Mouse (Mus musculus) liver, embryonic 14.5 days (tissue): ENCODE results near the gene Pygl. TPM values are rescaled to one million over a fixed set of nuclear protein-coding genes. Genes with fewer than 3 reads are reported as not detected.
"Not testable (repeated sequence)": the region's sequence is repeated elsewhere in the genome, so short reads cannot be mapped to it uniquely, and the experiment has no call there.

Source experiments
- ATAC-seq: fragments of 200-750 bp; cut with Nextera tagmentation; 2 replicates; pipeline ENCODE4 v1.8.0; 2017; ENCODE audit warnings: moderate number of reproducible peaks, mild to moderate bottlenecking, moderate library complexity; ENCODE audit not compliant: insufficient read depth
- DNase-seq, 3 experiments: peaks; one replicate each; pipeline ENCODE4 v3.0.0-alpha.2; 2012 to 2013; ENCODE audit warnings: low read depth in 3 of 3, low spot score in 3 of 3
- H3K27ac ChIP-seq: fragments of 300-500 bp; sonication (generic); 2 replicates; pipeline ENCODE4 v1.5.1; 2014; ENCODE audit warnings: moderate library complexity, mild to moderate bottlenecking, control low read depth, inconsistent platforms
- H3K27me3 ChIP-seq: fragments of 300-500 bp; sonication (generic); 2 replicates; pipeline ENCODE4 v1.6.1; 2014; ENCODE audit warnings: mild to moderate bottlenecking, low read length, moderate library complexity; ENCODE audit not compliant: control insufficient read depth, insufficient read depth
- H3K36me3 ChIP-seq: fragments of 300-500 bp; sonication (generic); replicated peaks from 2 replicates; pipeline ENCODE4 v1.6.1; 2014; ENCODE audit warnings: low read depth; ENCODE audit not compliant: control insufficient read depth, insufficient read depth
- H3K4me1 ChIP-seq, 2 experiments: fragments of 200-500 bp in 1 of 2; fragments of 300-500 bp in 1 of 2; sonication (generic) in 1 of 2; replicated peaks; 2 replicates each; pipeline ENCODE4 v1.6.1; 2012 to 2014; ENCODE audit warnings: antibody characterized with exemption in 1 of 2, inconsistent platforms in 1 of 2, low read length in 1 of 2; ENCODE audit not compliant: control insufficient read depth in 2 of 2, insufficient read depth in 2 of 2
- H3K4me2 ChIP-seq: fragments of 300-500 bp; sonication (generic); 2 replicates; pipeline ENCODE4 v1.6.1; 2014; ENCODE audit warnings: low read depth, mild to moderate bottlenecking, control low read depth, moderate library complexity
- H3K4me3 ChIP-seq, 2 experiments: fragments of 200-500 bp in 1 of 2; fragments of 300-500 bp in 1 of 2; sonication (generic) in 1 of 2; 2 replicates each; pipeline ENCODE4 v1.5.1; 2012 to 2014; ENCODE audit warnings: low read depth in 2 of 2, low read length in 2 of 2, mild to moderate bottlenecking in 2 of 2, control low read depth in 1 of 2, inconsistent platforms in 1 of 2, moderate library complexity in 1 of 2; ENCODE audit not compliant: insufficient read depth in 1 of 2
- H3K9ac ChIP-seq: fragments of 300-500 bp; sonication (generic); replicated peaks from 2 replicates; pipeline ENCODE4 v1.6.1; 2014; ENCODE audit warnings: mild to moderate bottlenecking, control low read depth, moderate library complexity
- H3K9me3 ChIP-seq: fragments of 300-500 bp; sonication (generic); 2 replicates; pipeline ENCODE4 v1.6.1; 2016; ENCODE audit warnings: low read length, mixed read lengths; ENCODE audit not compliant: control insufficient read depth
- CTCF ChIP-seq: IDR thresholded peaks from 2 replicates; pipeline ENCODE4 v1.5.1; 2016; ENCODE audit warnings: antibody characterized with exemption, low read depth, control low read depth
- EP300 ChIP-seq: IDR thresholded peaks from 2 replicates; pipeline ENCODE4 v1.6.1; 2016; ENCODE audit warnings: antibody characterized with exemption, low read depth
- WGBS: fragments of 180-500 bp; shearing (Covaris S2); extraction: QIAGEN DNeasy Blood & Tissue Kit; methylation state at CpG from one replicate; pipeline ENCODE4 v1.1.7; 2014; ENCODE audit not compliant: insufficient replicate concordance; 5-methylcytosine and 5-hydroxymethylcytosine counted together
- polyA plus RNA-seq, 2 experiments: library from polyadenylated mRNA; depleted of rRNA in 1 of 2; stranded (reverse) in 1 of 2; unstranded in 1 of 2; fragments of >200 nt; fragmentation: Nextera tagmentation in 1 of 2; extraction: Ambion mirVana in 1 of 2; gene quantifications; 2 replicates each; pipeline versions ENCODE4 v1.2.1 to v1.2.3; 2012 to 2014

Pygl gene
- polyA plus RNA-seq, 2 experiments, result 29.5 to 47.9 TPM

DNA sequence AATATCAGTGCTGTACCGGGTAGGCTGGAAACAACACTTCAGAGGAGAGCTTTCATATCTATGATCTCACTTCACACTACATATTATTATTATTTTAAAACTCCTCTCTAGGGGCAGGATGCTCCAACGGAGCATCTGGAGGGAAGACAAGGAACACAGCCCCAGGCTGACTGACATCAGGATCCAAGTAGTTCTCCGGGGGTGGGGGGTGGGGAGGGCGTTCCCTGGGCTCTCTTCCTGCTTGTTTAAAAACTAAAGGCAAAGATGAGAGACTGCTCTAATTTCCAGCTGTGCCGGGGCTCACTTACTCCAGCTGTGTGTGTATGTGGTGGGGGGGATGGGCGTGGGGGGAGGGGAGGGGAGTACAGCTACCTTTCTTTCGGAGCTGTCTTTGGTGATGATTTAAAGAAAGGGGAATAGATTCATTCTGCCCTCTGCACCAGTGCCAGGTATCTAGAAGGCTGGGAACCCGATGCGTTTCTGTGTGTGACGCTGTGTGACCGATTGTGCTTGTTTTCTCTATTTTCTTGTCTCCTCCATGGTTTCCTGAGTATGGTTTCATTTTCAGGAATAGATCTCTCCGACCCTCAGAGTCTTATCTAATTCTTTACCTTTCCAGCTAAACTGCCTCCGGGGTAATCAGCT is 83.2 kb downstream of the Pygl start:
- ATAC-seq (no peak), DNase-seq (no peak)
- no peak for TF ChIP-seq CTCF
- no peak for TF ChIP-seq EP300
- Histone ChIP-seq H3K36me3 (no peaks in the 10 kb centered on the region), H3K27me3 (no peaks in the 10 kb centered on the region), H3K9ac (0 out of 2 replicates have a peak overlapping the region, but pooled peaks have one; percentile 9), H3K27ac (no peak overlapping the region), H3K9me3 (no peaks in the 10 kb centered on the region), H3K4me3 (peak overlapping the region; percentile 18 to 44), H3K4me2 (peak overlapping the region; percentile 50), H3K4me1 (0 out of 4 replicates have a peak, but pooled peaks cover 0 to 4% of the 10 kb centered on the region in 2 experiments)
- WGBS, result 7% methylated on average over 13 of the region's 13 CpGs

DNA sequence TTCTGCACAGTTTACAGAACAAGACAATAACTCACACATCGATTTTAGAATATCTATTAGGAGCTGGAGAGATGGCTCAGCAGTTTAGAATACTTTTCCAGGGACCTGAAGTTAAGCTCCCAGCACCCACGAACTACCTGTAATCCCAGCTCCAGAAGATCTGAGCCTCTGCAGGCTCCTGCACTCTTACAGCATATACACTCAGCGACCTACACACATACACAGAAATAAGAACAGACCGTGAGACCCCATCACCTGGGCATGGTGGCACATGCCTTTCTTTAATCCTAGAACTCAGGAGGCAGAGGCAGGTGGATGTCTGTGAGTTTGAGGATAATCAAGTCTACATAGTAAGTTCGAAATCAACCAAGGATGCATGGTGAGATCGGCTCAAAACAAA is 85.7 kb downstream of the Pygl start:
- H3K36me3 ChIP-seq, result no peaks in the 10 kb centered on the region
- H3K4me2 ChIP-seq, result no peak overlapping the region
- WGBS, result 67% methylated on average over 6 of the region's 6 CpGs
- no peak for ATAC-seq
- H3K4me3 ChIP-seq, result no peak overlapping the region
- H3K9me3 ChIP-seq, result no peaks in the 10 kb centered on the region
- no peak for DNase-seq
- H3K4me1 ChIP-seq, result 0 out of 4 replicates have a peak, but pooled peaks cover 0 to 4% of the 10 kb centered on the region in 2 experiments
- H3K27me3 ChIP-seq, result no peaks in the 10 kb centered on the region
- no peak overlapping the region for H3K27ac ChIP-seq
- TF ChIP-seq EP300 (no peak), CTCF (no peak)
- no peak overlapping the region for H3K9ac ChIP-seq

DNA sequence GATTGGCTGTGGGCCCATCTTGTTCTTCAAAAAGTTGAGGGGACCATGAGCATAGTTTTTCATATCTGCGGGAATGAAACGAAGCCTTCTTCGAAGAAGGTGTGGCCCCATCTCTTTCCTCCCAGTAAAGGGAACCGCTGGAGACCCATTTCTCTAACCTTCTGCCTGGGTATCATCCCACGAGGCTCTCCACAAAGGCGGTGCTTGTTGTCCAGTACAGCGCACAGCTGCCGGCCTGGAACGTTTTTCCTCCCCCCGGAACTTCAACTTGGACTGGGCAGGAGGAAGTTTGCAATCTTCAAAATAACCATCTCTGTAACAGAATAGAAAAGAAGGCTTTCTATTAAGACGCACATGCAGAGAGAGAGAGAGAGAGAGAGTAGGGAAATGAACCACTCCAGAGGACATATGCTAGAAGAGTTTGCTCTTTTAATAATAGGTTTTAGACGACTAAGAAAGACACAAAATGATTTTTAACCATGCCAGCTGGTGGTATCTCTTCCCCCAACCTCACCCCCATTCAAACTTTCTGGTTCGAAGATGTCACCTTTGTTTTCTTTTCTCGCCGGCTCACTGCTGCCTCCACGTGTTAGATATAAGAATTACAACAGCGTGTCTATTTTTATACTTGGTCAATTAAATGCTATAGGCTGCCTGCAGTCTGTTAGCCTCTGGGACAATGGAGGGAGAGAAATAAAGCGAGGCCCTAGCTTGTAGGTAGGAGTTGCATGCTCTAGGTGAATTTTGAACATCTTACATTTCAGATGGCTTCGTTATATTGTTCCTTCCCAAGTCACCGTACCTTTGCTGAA is 86.4 kb downstream of the Pygl start:
- H3K4me1 ChIP-seq, result 0 out of 4 replicates have a peak, but pooled peaks cover 0 to 4% of the 10 kb centered on the region in 2 experiments
- H3K4me2 ChIP-seq, result peak overlapping the region; percentile 20; the same call in 1 of the 2 replicates
- no peaks in the 10 kb centered on the region for H3K27me3 ChIP-seq
- ATAC-seq, result no peak
- TF ChIP-seq CTCF (peak; percentile 72), EP300 (no peak)
- peak in 2 of 3 experiments; percentile 31 to 39 for DNase-seq
- H3K9ac ChIP-seq, result no peak overlapping the region
- H3K9me3 ChIP-seq, result no peaks in the 10 kb centered on the region
- 42% methylated on average over 20 of the region's 20 CpGs for WGBS
- no peaks in the 10 kb centered on the region for H3K36me3 ChIP-seq
- no peak overlapping the region for H3K4me3 ChIP-seq
- H3K27ac ChIP-seq, result no peak overlapping the region

DNA sequence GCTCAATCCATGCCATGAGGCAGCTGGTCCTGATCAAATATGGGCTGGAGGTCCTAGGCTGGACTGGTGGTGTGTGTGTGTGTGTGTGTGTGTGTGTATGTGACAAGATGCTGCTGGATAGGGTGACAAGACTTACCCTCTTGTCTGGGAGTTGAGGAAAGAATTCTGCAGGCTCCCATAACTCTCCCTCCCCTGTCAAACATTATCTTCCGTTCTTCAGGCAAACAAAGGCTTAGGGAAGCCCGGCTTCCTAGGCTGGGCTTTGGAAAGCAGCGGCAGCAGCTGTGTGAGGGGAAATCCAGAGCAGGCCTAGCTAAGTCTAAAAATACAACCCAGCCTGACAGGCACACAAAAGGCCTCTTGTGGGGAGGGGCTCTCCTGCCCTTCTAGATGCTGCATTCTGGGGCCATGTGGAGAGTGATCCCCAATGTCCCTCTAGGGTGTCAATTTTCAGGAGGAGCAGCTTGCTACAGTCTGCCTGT is 87.1 kb downstream of the Pygl start:
- WGBS, result 39% methylated on average over 3 of the region's 3 CpGs
- H3K4me3 ChIP-seq, H3K9me3 ChIP-seq, H3K4me1 ChIP-seq, H3K9ac ChIP-seq, H3K4me2 ChIP-seq, H3K27ac ChIP-seq, H3K36me3 ChIP-seq, DNase-seq, ATAC-seq, H3K27me3 ChIP-seq: not testable (repeated sequence)

DNA sequence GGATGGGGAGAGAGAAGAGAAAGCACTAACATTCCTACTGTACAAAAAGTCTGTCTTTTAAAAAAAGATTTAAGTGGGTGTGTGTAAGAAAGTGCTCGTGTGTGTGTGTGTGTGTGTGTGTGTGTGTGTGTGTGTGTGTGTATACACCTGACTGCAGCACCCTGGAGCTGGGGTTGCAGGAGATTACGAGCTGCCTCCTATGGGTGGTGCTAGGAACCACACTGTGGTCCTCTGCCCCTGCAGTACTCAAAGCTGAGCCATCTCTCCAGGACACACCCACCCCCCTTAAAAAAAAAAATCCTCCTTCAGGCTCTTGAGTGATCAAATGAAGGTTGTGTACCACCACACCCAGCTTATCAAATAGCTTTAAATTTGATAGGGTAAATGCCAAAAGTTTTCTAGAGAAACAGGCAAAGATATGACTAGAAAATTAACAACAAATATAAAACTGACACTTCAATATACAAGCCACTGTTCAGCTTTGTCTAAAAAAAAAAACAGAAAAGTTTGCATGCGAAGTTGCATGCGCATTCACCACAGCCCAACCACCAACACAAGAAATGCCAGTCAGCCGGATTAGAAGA is 90.2 kb downstream of the Pygl start:
- DNase-seq, result no peak
- Histone ChIP-seq H3K4me2 (no peak overlapping the region), H3K36me3 (no peaks in the 10 kb centered on the region), H3K27me3 (no peaks in the 10 kb centered on the region), H3K9ac (no peak overlapping the region), H3K4me1 (no peaks in the 10 kb centered on the region), H3K27ac (no peak overlapping the region), H3K4me3 (no peak overlapping the region), H3K9me3 (no peaks in the 10 kb centered on the region)
- WGBS, result 67% methylated on average over 5 of the region's 5 CpGs
- no peak for TF ChIP-seq EP300
- 0 out of 2 replicates have a peak, but pooled peaks have one; percentile 6 for TF ChIP-seq CTCF
- ATAC-seq, result no peak

Other genes starting within 250 kb of the Pygl start
- gene Sav1, start 244.5 kb downstream of the Pygl start, polyA plus RNA-seq (2012; rRNA removed), result 14.2 and 18.8 TPM in 2 replicates
- gene Sav1, start 244.5 kb downstream of the Pygl start, polyA plus RNA-seq (2014; fragmentation: Nextera tagmentation; extraction: Ambion mirVana), result 4.3 and 5.6 TPM in 2 replicates
- 2.9 and 3.9 TPM in 2 replicates for gene Nin, start 117.8 kb downstream of the Pygl start, polyA plus RNA-seq (2012; rRNA removed)
- 2.8 and 3.7 TPM in 2 replicates for gene Nin, start 117.8 kb downstream of the Pygl start, polyA plus RNA-seq (2014; fragmentation: Nextera tagmentation; extraction: Ambion mirVana)
- not detected in 2 replicates for gene Abhd12b, start 77.3 kb downstream of the Pygl start, polyA plus RNA-seq (2012; rRNA removed)
- not detected in 2 replicates for gene Abhd12b, start 77.3 kb downstream of the Pygl start, polyA plus RNA-seq (2014; fragmentation: Nextera tagmentation; extraction: Ambion mirVana)
- gene Trim9, start 116.1 kb upstream of the Pygl start, polyA plus RNA-seq (2012; rRNA removed), result 0.01 and 0.03 TPM in 2 replicates
- 0.04 TPM in 1 of 2 replicates, not detected in the other for gene Trim9, start 116.1 kb upstream of the Pygl start, polyA plus RNA-seq (2014; fragmentation: Nextera tagmentation; extraction: Ambion mirVana)
- 19.7 and 32.9 TPM in 2 replicates for gene Tmx1, start 221.6 kb upstream of the Pygl start, polyA plus RNA-seq (2012; rRNA removed)
- gene Tmx1, start 221.6 kb upstream of the Pygl start, polyA plus RNA-seq (2014; fragmentation: Nextera tagmentation; extraction: Ambion mirVana), result 86.2 and 87.8 TPM in 2 replicates